Mouse (Mus musculus) CH12.LX (cell line): ENCODE data around the gene Gm20828. TPM values are rescaled to one million over a fixed set of nuclear protein-coding genes. Genes with fewer than 3 reads are reported as not detected.
"Not testable (repeated sequence)": the region's sequence is repeated elsewhere in the genome, so short reads cannot be mapped to it uniquely, and the experiment has no call there.

Experiments
- DNase-seq: peaks from one replicate; pipeline ENCODE4 v3.0.0-alpha.2; 2013; ENCODE audit errors: extremely low read depth
- H3K27ac ChIP-seq: 2 replicates; pipeline ENCODE4 v1.5.1; 2012; ENCODE audit warnings: low read depth, mild to moderate bottlenecking, control low read depth, moderate library complexity; ENCODE audit not compliant: insufficient read depth
- H3K27me3 ChIP-seq: replicated peaks from 2 replicates; pipeline ENCODE3; 2012; ENCODE audit warnings: inconsistent platforms
- H3K36me3 ChIP-seq, 2 experiments: replicated peaks in 1 of 2; 2 replicates each; pipeline versions ENCODE3 to v1.6.1; 2012; ENCODE audit warnings: inconsistent platforms in 1 of 2, low read length in 1 of 2, mild to moderate bottlenecking in 1 of 2, mixed read lengths in 1 of 2, moderate library complexity in 1 of 2; ENCODE audit not compliant: control insufficient read depth in 1 of 2, insufficient read depth in 1 of 2
- H3K4me1 ChIP-seq, 2 experiments: 2 replicates each; pipeline ENCODE4 v1.6.1; 2012; ENCODE audit warnings: inconsistent platforms in 1 of 2, moderate library complexity in 1 of 2; ENCODE audit not compliant: insufficient read depth in 2 of 2, control insufficient read depth in 1 of 2
- H3K4me2 ChIP-seq: 2 replicates; pipeline ENCODE4 v1.6.1; 2012; ENCODE audit warnings: low read depth, mild to moderate bottlenecking, control low read depth; ENCODE audit not compliant: poor library complexity, insufficient read depth, severe bottlenecking
- H3K4me3 ChIP-seq, 3 experiments: fragments of 150-350 bp in 1 of 3; sonication (generic) in 1 of 3; replicated peaks in 1 of 3; 2 replicates each; pipeline versions ENCODE3 to v1.5.1; 2011 to 2012; ENCODE audit warnings: low read depth in 2 of 3, low read length in 2 of 3, mild to moderate bottlenecking in 2 of 3, moderate library complexity in 2 of 3, control low read depth in 1 of 3, improper control_type of control experiment in 1 of 3, inconsistent platforms in 1 of 3, mixed read lengths in 1 of 3; ENCODE audit not compliant: poor library complexity in 1 of 3
- H3K79me2 ChIP-seq: replicated peaks from 2 replicates; pipeline ENCODE4 v1.6.1; 2012; ENCODE audit warnings: mild to moderate bottlenecking, moderate library complexity; ENCODE audit not compliant: control insufficient read depth, poor library complexity, insufficient read depth, severe bottlenecking; ENCODE audit errors: extremely low read depth
- H3K9ac ChIP-seq: 2 replicates; pipeline ENCODE4 v1.6.1; 2012; ENCODE audit warnings: low read depth, mild to moderate bottlenecking, control low read depth, moderate library complexity; ENCODE audit not compliant: insufficient read depth
- H3K9me3 ChIP-seq: replicated peaks from 2 replicates; pipeline ENCODE3; 2012; ENCODE audit warnings: low read length, inconsistent platforms, mixed read lengths
- dilution Hi-C: fragments of 300-500 bp; cut with MboI; formaldehyde crosslinking; loops from 2 replicates; pipeline ENCODE4 v1.14.3; 2020; ENCODE audit warnings: low sequenced_read_pairs; ENCODE audit not compliant: extremely low pct_unique_long_range_greater_than_20kb, extremely low pct_ligation_motif_present
- in situ Hi-C: fragments of 300-500 bp; cut with MboI; formaldehyde crosslinking; loops from 3 replicates; pipeline ENCODE4 v1.14.3; 2019; ENCODE audit warnings: low sequenced_read_pairs, low pct_ligation_motif_present, low pct_unique_long_range_greater_than_20kb, mixed read lengths
- polyA plus RNA-seq: library from polyadenylated mRNA; unstranded; fragments of >175 nt; gene quantifications from 2 replicates; pipeline ENCODE4 v1.2.1, GENCODE M21; 2012; ENCODE audit warnings: low read depth; ENCODE audit not compliant: insufficient read length
- total RNA-seq, 2 experiments: library from RNA; depleted of rRNA; stranded (reverse); fragments of 300-350 nt in 1 of 2; fragments of >200 nt in 1 of 2; gene quantifications; 2 replicates each; pipeline ENCODE4 v1.2.3; 2012 to 2014

The Gm20828 gene
- not detected in 2 replicates for total RNA-seq (2012; rRNA removed)
- total RNA-seq (2014; rRNA removed): not detected in 2 replicates
- not detected in 2 replicates for polyA plus RNA-seq

DNA sequence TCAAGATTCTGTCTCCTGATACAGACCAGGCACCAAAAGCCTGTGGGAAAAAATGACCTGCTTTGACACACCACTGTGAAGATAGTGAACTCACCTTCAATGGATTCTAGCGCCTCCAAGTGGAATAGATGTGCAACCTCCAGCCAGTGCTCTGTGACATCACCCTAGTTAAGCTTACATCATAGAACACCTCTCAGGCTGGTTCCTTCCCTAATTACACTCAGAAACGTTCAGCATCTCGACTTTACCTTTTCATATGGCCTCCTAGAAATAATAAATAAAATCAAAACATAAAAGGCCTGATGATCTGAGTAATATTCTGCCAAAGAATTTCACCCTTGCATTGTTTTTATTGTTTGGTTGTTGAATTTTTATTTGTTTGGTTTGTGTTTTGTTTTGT, at the start of gene Gm20828:
Gm20828 (minus strand) TSS at position 101 of the 400 bp plus-strand sequence.
- DNase-seq, H3K27me3 ChIP-seq, H3K36me3 ChIP-seq, H3K4me2 ChIP-seq, H3K4me3 ChIP-seq, H3K4me1 ChIP-seq, dilution Hi-C loops, H3K79me2 ChIP-seq, H3K9me3 ChIP-seq, in situ Hi-C loops, H3K27ac ChIP-seq, H3K9ac ChIP-seq: not testable (repeated sequence)
